Mouse (Mus musculus): ENCODE data around the gene Itga11. TPM values are rescaled to one million over a fixed set of nuclear protein-coding genes. Genes with fewer than 3 reads are reported as not detected.

Itga11 gene
- polyA plus RNA-seq, 1 experiment from 2014 or later: 0.82 TPM

- Histone ChIP-seq H3K4me1 (ENCODE audit: insufficient read depth, low read length) (peaks cover 8% of the 10 kb centered on the region), H3K4me3 (ENCODE audit: low read length) (no peak overlapping the region), H3K27ac (ENCODE audit: low read length) (no peak overlapping the region), H3K9me3 (ENCODE audit: low read length) (no peaks in the 10 kb centered on the region), H3K4me2 (replicated peaks; ENCODE audit: low read depth, low read length) (no peak overlapping the region), H3K27me3 (ENCODE audit: insufficient read depth, low read length) (no peaks in the 10 kb centered on the region), H3K36me3 (ENCODE audit: insufficient read depth, low read length) (no peaks in the 10 kb centered on the region), H3K9ac (replicated peaks; ENCODE audit: low read length) (no peak overlapping the region)
- ATAC-seq (ENCODE audit: low FRiP score, low TSS enrichment): no peak
- WGBS: 81% methylated on average over 5 of the region's 5 CpGs
Measured at GRCm38 (mm10) chr9:62709983-62710382, 32.4 kb downstream of the Itga11 start.

GRCm38 (mm10) chr9:62712374-62712773 lies 34.7 kb downstream of the Itga11 start:
- ATAC-seq (ENCODE audit: low FRiP score, low TSS enrichment): no peak
- Histone ChIP-seq H3K36me3 (ENCODE audit: insufficient read depth, low read length) (no peaks in the 10 kb centered on the region), H3K9ac (replicated peaks; ENCODE audit: low read length) (no peak overlapping the region), H3K4me1 (ENCODE audit: insufficient read depth, low read length) (peaks cover 8% of the 10 kb centered on the region), H3K27me3 (ENCODE audit: insufficient read depth, low read length) (no peaks in the 10 kb centered on the region), H3K27ac (ENCODE audit: low read length) (no peak overlapping the region), H3K4me3 (ENCODE audit: low read length) (no peak overlapping the region), H3K4me2 (replicated peaks; ENCODE audit: low read depth, low read length) (no peak overlapping the region), H3K9me3 (ENCODE audit: low read length) (no peaks in the 10 kb centered on the region)
- 74% methylated on average over 6 of the region's 6 CpGs for WGBS

GRCm38 (mm10) chr9:62713040-62713439 lies 35.4 kb downstream of the Itga11 start:
- Histone ChIP-seq H3K36me3 (ENCODE audit: insufficient read depth, low read length) (no peaks in the 10 kb centered on the region), H3K4me3 (ENCODE audit: low read length) (no peak overlapping the region), H3K9ac (replicated peaks; ENCODE audit: low read length) (no peak overlapping the region), H3K4me1 (ENCODE audit: insufficient read depth, low read length) (peaks cover 7% of the 10 kb centered on the region), H3K27ac (ENCODE audit: low read length) (no peak overlapping the region), H3K9me3 (ENCODE audit: low read length) (no peaks in the 10 kb centered on the region), H3K27me3 (ENCODE audit: insufficient read depth, low read length) (no peaks in the 10 kb centered on the region), H3K4me2 (replicated peaks; ENCODE audit: low read depth, low read length) (no peak overlapping the region)
- 57% methylated on average over 8 of the region's 8 CpGs for WGBS
- ATAC-seq (ENCODE audit: low FRiP score, low TSS enrichment): no peak

GRCm38 (mm10) chr9:62714336-62714735 lies 36.7 kb downstream of the Itga11 start:
- no peaks in the 10 kb centered on the region for H3K27me3 ChIP-seq (ENCODE audit: insufficient read depth, low read length)
- 53% methylated on average over 3 of the region's 3 CpGs for WGBS

GRCm38 (mm10) chr9:62717982-62718381 lies 40.4 kb downstream of the Itga11 start:
- Histone ChIP-seq H3K27me3 (ENCODE audit: insufficient read depth, low read length) (no peaks in the 10 kb centered on the region), H3K4me2 (replicated peaks; ENCODE audit: low read depth, low read length) (no peak overlapping the region), H3K9me3 (ENCODE audit: low read length) (no peaks in the 10 kb centered on the region), H3K4me3 (ENCODE audit: low read length) (no peak overlapping the region), H3K9ac (replicated peaks; ENCODE audit: low read length) (0 out of 2 replicates have a peak overlapping the region, but pooled peaks have one; percentile 3), H3K27ac (ENCODE audit: low read length) (no peak overlapping the region), H3K4me1 (ENCODE audit: insufficient read depth, low read length) (peaks cover 4% of the 10 kb centered on the region; the same call in 1 of the 2 replicates), H3K36me3 (ENCODE audit: insufficient read depth, low read length) (no peaks in the 10 kb centered on the region)
- WGBS: 32% methylated on average over 8 of the region's 8 CpGs
- no peak for ATAC-seq (ENCODE audit: low FRiP score, low TSS enrichment)

More at GRCm38 (mm10) chr9:62714336-62714735, 36.7 kb downstream of the Itga11 start:
- Histone ChIP-seq H3K27ac (ENCODE audit: low read length) (no peak overlapping the region), H3K9me3 (ENCODE audit: low read length) (no peaks in the 10 kb centered on the region), H3K4me3 (ENCODE audit: low read length) (no peak overlapping the region), H3K4me2 (replicated peaks; ENCODE audit: low read depth, low read length) (no peak overlapping the region), H3K36me3 (ENCODE audit: insufficient read depth, low read length) (no peaks in the 10 kb centered on the region), H3K4me1 (ENCODE audit: insufficient read depth, low read length) (peaks cover 4% of the 10 kb centered on the region; the same call in 1 of the 2 replicates), H3K9ac (replicated peaks; ENCODE audit: low read length) (no peak overlapping the region)
- ATAC-seq (ENCODE audit: low FRiP score, low TSS enrichment): no peak

- Histone ChIP-seq H3K4me1 (ENCODE audit: insufficient read depth, low read length) (peaks cover 4% of the 10 kb centered on the region; the same call in 1 of the 2 replicates), H3K27me3 (ENCODE audit: insufficient read depth, low read length) (no peaks in the 10 kb centered on the region), H3K4me3 (ENCODE audit: low read length) (no peak overlapping the region), H3K9ac (replicated peaks; ENCODE audit: low read length) (no peak overlapping the region), H3K9me3 (ENCODE audit: low read length) (no peaks in the 10 kb centered on the region), H3K27ac (ENCODE audit: low read length) (no peak overlapping the region), H3K4me2 (replicated peaks; ENCODE audit: low read depth, low read length) (no peak overlapping the region), H3K36me3 (ENCODE audit: insufficient read depth, low read length) (no peaks in the 10 kb centered on the region)
- ATAC-seq (ENCODE audit: low FRiP score, low TSS enrichment): no peak
- WGBS: 96% methylated on average over 2 of the region's 2 CpGs
Measured at GRCm38 (mm10) chr9:62721791-62722190, 44.2 kb downstream of the Itga11 start.

GRCm38 (mm10) chr9:62722716-62723115 lies 45.1 kb downstream of the Itga11 start:
- Histone ChIP-seq H3K9me3 (ENCODE audit: low read length) (no peaks in the 10 kb centered on the region), H3K27me3 (ENCODE audit: insufficient read depth, low read length) (no peaks in the 10 kb centered on the region), H3K9ac (replicated peaks; ENCODE audit: low read length) (no peak overlapping the region), H3K4me2 (replicated peaks; ENCODE audit: low read depth, low read length) (no peak overlapping the region), H3K27ac (ENCODE audit: low read length) (no peak overlapping the region), H3K4me1 (ENCODE audit: insufficient read depth, low read length) (peaks cover 4% of the 10 kb centered on the region; the same call in 1 of the 2 replicates), H3K36me3 (ENCODE audit: insufficient read depth, low read length) (no peaks in the 10 kb centered on the region), H3K4me3 (ENCODE audit: low read length) (no peak overlapping the region)
- WGBS: 58% methylated on average over 6 of the region's 6 CpGs
- ATAC-seq (ENCODE audit: low FRiP score, low TSS enrichment): no peak

GRCm38 (mm10) chr9:62724175-62724574 lies 46.5 kb downstream of the Itga11 start:
- Histone ChIP-seq H3K9me3 (ENCODE audit: low read length) (no peaks in the 10 kb centered on the region), H3K4me1 (ENCODE audit: insufficient read depth, low read length) (no peaks in the 10 kb centered on the region), H3K36me3 (ENCODE audit: insufficient read depth, low read length) (no peaks in the 10 kb centered on the region), H3K27ac (ENCODE audit: low read length) (no peak overlapping the region), H3K4me2 (replicated peaks; ENCODE audit: low read depth, low read length) (no peak overlapping the region), H3K27me3 (ENCODE audit: insufficient read depth, low read length) (no peaks in the 10 kb centered on the region), H3K4me3 (ENCODE audit: low read length) (no peak overlapping the region), H3K9ac (replicated peaks; ENCODE audit: low read length) (no peak overlapping the region)
- no peak for ATAC-seq (ENCODE audit: low FRiP score, low TSS enrichment)
- 87% methylated on average over 9 of the region's 9 CpGs for WGBS

GRCm38 (mm10) chr9:62725247-62725646 lies 47.6 kb downstream of the Itga11 start:
- no peaks in the 10 kb centered on the region for H3K36me3 ChIP-seq (ENCODE audit: insufficient read depth, low read length)
- no peaks in the 10 kb centered on the region for H3K9me3 ChIP-seq (ENCODE audit: low read length)
- H3K27me3 ChIP-seq (ENCODE audit: insufficient read depth, low read length): no peaks in the 10 kb centered on the region
- no peak overlapping the region for H3K9ac ChIP-seq (replicated peaks; ENCODE audit: low read length)
- ATAC-seq (ENCODE audit: low FRiP score, low TSS enrichment): no peak
- no peak overlapping the region for H3K4me3 ChIP-seq (ENCODE audit: low read length)
- H3K4me2 ChIP-seq (replicated peaks; ENCODE audit: low read depth, low read length): no peak overlapping the region
- no peaks in the 10 kb centered on the region for H3K4me1 ChIP-seq (ENCODE audit: insufficient read depth, low read length)
- no peak overlapping the region for H3K27ac ChIP-seq (ENCODE audit: low read length)
- 8% methylated on average over 5 of the region's 5 CpGs for WGBS

- no peaks in the 10 kb centered on the region for H3K27me3 ChIP-seq (ENCODE audit: insufficient read depth, low read length)
- no peaks in the 10 kb centered on the region for H3K9me3 ChIP-seq (ENCODE audit: low read length)
- WGBS: 58% methylated on average over 6 of the region's 6 CpGs
- H3K9ac ChIP-seq (replicated peaks; ENCODE audit: low read length): no peak overlapping the region
- H3K36me3 ChIP-seq (ENCODE audit: insufficient read depth, low read length): no peaks in the 10 kb centered on the region
- no peak overlapping the region for H3K4me2 ChIP-seq (replicated peaks; ENCODE audit: low read depth, low read length)
- no peak for ATAC-seq (ENCODE audit: low FRiP score, low TSS enrichment)
- no peak overlapping the region for H3K27ac ChIP-seq (ENCODE audit: low read length)
- no peaks in the 10 kb centered on the region for H3K4me1 ChIP-seq (ENCODE audit: insufficient read depth, low read length)
- no peak overlapping the region for H3K4me3 ChIP-seq (ENCODE audit: low read length)
Measured at GRCm38 (mm10) chr9:62726472-62726871, 48.8 kb downstream of the Itga11 start.

Data from kidney, embryonic 16.5 days (tissue).